Mouse (Mus musculus): ENCODE results near the gene D17H6S53E. TPM values are rescaled to one million over a fixed set of nuclear protein-coding genes. Genes with fewer than 3 reads are reported as not detected.

D17H6S53E gene
- polyA plus RNA-seq, 1 experiment from 2014 or later: 10.4 TPM

DNA sequence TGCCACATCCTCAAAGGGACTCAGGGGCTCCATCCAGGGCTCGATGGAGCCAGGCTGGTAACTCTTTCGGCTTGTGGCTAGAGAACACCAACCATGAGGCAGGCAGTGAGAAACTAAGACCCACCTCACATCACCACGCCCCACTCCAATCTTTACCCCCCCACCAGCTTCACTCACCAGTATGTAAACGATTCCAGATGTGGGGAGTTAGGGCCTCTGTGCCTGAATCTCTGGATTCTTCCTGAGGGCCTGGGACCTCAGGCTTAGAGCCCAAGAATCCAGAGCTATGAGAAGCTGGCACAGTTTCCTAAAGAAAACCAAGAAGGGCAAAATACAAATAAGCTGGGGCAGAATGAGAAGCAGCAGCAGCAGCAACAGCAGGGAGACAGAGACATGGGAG, 27.8 kb downstream of the D17H6S53E start:
- Histone ChIP-seq H3K4me1 (replicated peaks; ENCODE audit: control insufficient read depth, insufficient read depth, low read length) (no peaks in the 10 kb centered on the region), H3K27me3 (ENCODE audit: control insufficient read depth, insufficient read depth, low read depth, low read length) (no peaks in the 10 kb centered on the region), H3K36me3 (ENCODE audit: control insufficient read depth, insufficient read depth, low read length) (peaks cover 94% of the 10 kb centered on the region), H3K4me2 (ENCODE audit: low read depth, low read length) (no peak overlapping the region), H3K4me3 (ENCODE audit: low read length) (no peak overlapping the region), H3K27ac (ENCODE audit: low read length) (no peak overlapping the region), H3K9me3 (ENCODE audit: control insufficient read depth, low read length) (no peaks in the 10 kb centered on the region), H3K9ac (ENCODE audit: low read length) (no peak overlapping the region)
- 86% methylated on average over 4 of the region's 4 CpGs for WGBS
- no peak for ATAC-seq (ENCODE audit: low read depth)

DNA sequence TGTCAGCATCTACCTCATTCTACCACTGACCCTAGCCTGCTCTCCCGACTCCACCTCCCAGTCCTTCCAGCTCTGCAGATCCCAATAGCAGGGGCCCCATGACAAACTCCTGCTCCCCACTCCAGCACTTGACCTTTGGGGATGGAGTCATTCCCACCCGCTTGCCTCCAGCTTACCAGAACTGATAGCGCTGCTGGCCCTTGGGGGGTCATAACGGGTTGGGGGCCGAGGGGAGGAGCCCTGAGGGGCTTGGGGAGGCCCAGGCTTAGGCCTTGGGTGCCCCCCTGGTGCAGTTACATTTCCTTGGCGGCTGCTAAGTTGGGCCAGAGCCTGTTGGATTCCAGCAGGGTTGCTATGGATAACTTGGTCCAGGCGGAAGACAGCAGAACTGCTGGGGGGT, 28.4 kb downstream of the D17H6S53E start:
- no peak overlapping the region for H3K4me3 ChIP-seq (ENCODE audit: low read length)
- H3K36me3 ChIP-seq (ENCODE audit: control insufficient read depth, insufficient read depth, low read length): peaks cover 95% of the 10 kb centered on the region
- no peaks in the 10 kb centered on the region for H3K9me3 ChIP-seq (ENCODE audit: control insufficient read depth, low read length)
- H3K4me2 ChIP-seq (ENCODE audit: low read depth, low read length): no peak overlapping the region
- no peak overlapping the region for H3K27ac ChIP-seq (ENCODE audit: low read length)
- no peak for ATAC-seq (ENCODE audit: low read depth)
- no peak overlapping the region for H3K9ac ChIP-seq (ENCODE audit: low read length)
- H3K4me1 ChIP-seq (replicated peaks; ENCODE audit: control insufficient read depth, insufficient read depth, low read length): no peaks in the 10 kb centered on the region
- no peaks in the 10 kb centered on the region for H3K27me3 ChIP-seq (ENCODE audit: control insufficient read depth, insufficient read depth, low read depth, low read length)
- 79% methylated on average over 7 of the region's 7 CpGs for WGBS

DNA sequence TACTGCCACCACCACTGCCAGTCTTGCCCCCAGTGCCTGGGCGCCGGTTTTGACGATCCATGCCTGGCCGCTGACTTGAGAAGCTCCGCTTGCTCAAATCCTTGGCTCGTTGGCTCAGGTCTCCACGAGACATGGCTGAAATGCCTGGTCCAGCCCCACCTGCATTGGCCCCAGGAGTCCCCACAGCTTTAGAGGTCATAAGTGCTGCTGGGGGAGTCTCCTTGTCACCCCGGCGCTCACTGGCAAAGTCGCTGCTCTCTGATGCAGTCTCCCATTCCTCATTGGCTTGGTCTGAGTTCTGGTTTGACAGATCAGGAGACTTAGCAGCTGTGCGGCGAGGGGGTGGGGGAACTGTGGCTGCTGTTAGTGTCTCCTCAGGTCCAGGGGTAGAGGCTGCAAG, 29.3 kb downstream of the D17H6S53E start:
- Histone ChIP-seq H3K27ac (ENCODE audit: low read length) (no peak overlapping the region), H3K4me2 (ENCODE audit: low read depth, low read length) (no peak overlapping the region), H3K4me3 (ENCODE audit: low read length) (no peak overlapping the region), H3K27me3 (ENCODE audit: control insufficient read depth, insufficient read depth, low read depth, low read length) (no peaks in the 10 kb centered on the region), H3K9me3 (ENCODE audit: control insufficient read depth, low read length) (no peaks in the 10 kb centered on the region), H3K36me3 (ENCODE audit: control insufficient read depth, insufficient read depth, low read length) (peaks cover 95% of the 10 kb centered on the region), H3K9ac (ENCODE audit: low read length) (no peak overlapping the region), H3K4me1 (replicated peaks; ENCODE audit: control insufficient read depth, insufficient read depth, low read length) (no peaks in the 10 kb centered on the region)
- ATAC-seq (ENCODE audit: low read depth): no peak
- WGBS: 89% methylated on average over 12 of the region's 12 CpGs

DNA sequence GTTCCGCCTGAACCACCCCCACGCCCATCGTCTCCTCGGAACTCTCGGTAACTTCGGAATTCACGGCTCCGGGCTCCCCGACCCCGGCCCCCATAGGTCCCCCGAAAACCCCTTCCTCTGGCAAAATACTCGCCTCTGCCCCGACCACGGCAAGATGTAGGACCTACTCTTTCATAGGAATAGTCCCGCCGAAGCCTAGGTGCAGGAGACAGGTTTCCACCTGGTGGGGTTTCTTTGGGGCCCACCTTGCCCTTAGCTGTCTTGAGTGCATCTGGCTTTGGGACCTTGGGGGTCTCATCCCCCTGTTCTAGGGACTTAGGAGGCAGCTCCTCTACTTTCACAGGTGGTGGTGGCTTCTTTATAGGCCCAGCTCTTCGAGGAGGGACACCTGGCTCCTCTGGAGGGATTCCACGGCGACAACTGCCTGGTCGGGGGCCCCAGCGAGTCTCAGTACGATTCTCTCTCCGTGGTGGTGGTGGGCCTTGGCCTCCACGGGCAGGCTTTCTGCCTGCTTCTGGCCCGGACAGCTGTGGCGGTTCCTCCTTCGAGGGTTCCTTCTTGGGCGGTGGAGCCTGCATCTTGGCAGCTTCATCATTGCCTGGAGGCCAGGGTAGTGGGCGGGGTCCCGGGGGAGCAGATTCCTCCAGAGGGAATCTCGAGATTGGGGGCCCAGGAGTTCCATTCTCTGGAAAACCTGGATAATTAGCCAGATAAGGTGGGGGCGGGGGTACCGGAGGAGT, 30.5 kb downstream of the D17H6S53E start:
- no peaks in the 10 kb centered on the region for H3K4me1 ChIP-seq (replicated peaks; ENCODE audit: control insufficient read depth, insufficient read depth, low read length)
- H3K4me3 ChIP-seq (ENCODE audit: low read length): no peak overlapping the region
- WGBS: 89% methylated on average over 33 of the region's 33 CpGs
- no peak overlapping the region for H3K9ac ChIP-seq (ENCODE audit: low read length)
- H3K9me3 ChIP-seq (ENCODE audit: control insufficient read depth, low read length): no peaks in the 10 kb centered on the region
- H3K36me3 ChIP-seq (ENCODE audit: control insufficient read depth, insufficient read depth, low read length): peaks cover 97% of the 10 kb centered on the region
- no peak for ATAC-seq (ENCODE audit: low read depth)
- H3K27me3 ChIP-seq (ENCODE audit: control insufficient read depth, insufficient read depth, low read depth, low read length): no peaks in the 10 kb centered on the region
- no peak overlapping the region for H3K4me2 ChIP-seq (ENCODE audit: low read depth, low read length)
- H3K27ac ChIP-seq (ENCODE audit: low read length): no peak overlapping the region

DNA sequence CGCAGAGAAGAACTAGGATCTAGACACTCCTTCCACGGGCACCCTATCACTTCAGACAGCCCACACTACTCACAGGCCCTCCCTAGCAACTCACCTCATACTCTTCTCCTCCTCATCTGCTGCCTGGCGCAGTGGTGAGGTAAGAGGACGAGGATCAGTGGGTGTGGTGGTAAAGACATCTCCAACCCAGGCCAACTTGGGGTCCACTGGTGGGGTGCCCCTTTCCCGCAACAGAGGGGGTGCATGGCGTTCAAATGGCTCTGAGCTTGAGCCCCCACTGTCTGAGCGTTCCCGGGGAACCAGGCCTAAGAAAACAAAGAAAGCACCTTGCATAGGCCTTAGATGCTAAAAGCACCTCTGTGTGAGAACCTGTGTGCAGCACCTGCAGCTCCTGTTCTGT, 31.1 kb downstream of the D17H6S53E start:
- WGBS: 88% methylated on average over 8 of the region's 8 CpGs
- ATAC-seq (ENCODE audit: low read depth): no peak
- peaks cover 95% of the 10 kb centered on the region for H3K36me3 ChIP-seq (ENCODE audit: control insufficient read depth, insufficient read depth, low read length)
- no peaks in the 10 kb centered on the region for H3K9me3 ChIP-seq (ENCODE audit: control insufficient read depth, low read length)
- no peak overlapping the region for H3K9ac ChIP-seq (ENCODE audit: low read length)
- no peak overlapping the region for H3K4me3 ChIP-seq (ENCODE audit: low read length)
- no peak overlapping the region for H3K27ac ChIP-seq (ENCODE audit: low read length)
- no peaks in the 10 kb centered on the region for H3K27me3 ChIP-seq (ENCODE audit: control insufficient read depth, insufficient read depth, low read depth, low read length)
- peaks cover 3% of the 10 kb centered on the region for H3K4me1 ChIP-seq (replicated peaks; ENCODE audit: control insufficient read depth, insufficient read depth, low read length)
- no peak overlapping the region for H3K4me2 ChIP-seq (ENCODE audit: low read depth, low read length)

DNA sequence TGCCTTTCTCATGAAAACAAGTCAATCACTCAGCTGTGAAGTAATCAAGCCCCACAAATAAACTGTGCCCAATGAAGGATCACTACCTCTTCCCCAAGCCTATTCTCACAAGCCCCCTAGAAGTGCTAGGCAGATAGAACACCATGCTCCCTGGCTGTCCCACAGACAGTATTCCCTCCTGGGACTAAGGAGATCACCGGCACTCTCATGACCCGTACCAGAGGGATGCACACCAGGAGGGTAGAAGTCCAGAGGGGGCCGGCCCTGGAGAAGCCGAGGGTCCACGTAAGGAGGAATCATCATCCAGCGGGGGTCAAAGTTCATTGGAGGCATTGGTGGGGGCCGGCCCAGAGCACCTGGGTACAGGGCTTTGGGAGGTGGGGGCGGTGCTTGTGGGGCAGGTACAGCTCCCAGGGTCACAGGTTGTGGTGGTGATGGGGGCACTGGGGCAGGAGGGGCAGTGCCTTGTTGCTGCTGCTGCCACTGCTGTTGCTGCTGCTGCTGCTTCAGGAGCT, 31.5 kb downstream of the D17H6S53E start:
- no peak for ATAC-seq (ENCODE audit: low read depth)
- Histone ChIP-seq H3K4me3 (ENCODE audit: low read length) (no peak overlapping the region), H3K27me3 (ENCODE audit: control insufficient read depth, insufficient read depth, low read depth, low read length) (no peaks in the 10 kb centered on the region), H3K4me1 (replicated peaks; ENCODE audit: control insufficient read depth, insufficient read depth, low read length) (peaks cover 7% of the 10 kb centered on the region), H3K36me3 (ENCODE audit: control insufficient read depth, insufficient read depth, low read length) (peaks cover 90% of the 10 kb centered on the region), H3K4me2 (ENCODE audit: low read depth, low read length) (no peak overlapping the region), H3K9ac (ENCODE audit: low read length) (no peak overlapping the region), H3K9me3 (ENCODE audit: control insufficient read depth, low read length) (no peaks in the 10 kb centered on the region), H3K27ac (ENCODE audit: low read length) (no peak overlapping the region)
- whole genome bisulfite sequencing: 86% methylated on average over 8 of the region's 8 CpGs

DNA sequence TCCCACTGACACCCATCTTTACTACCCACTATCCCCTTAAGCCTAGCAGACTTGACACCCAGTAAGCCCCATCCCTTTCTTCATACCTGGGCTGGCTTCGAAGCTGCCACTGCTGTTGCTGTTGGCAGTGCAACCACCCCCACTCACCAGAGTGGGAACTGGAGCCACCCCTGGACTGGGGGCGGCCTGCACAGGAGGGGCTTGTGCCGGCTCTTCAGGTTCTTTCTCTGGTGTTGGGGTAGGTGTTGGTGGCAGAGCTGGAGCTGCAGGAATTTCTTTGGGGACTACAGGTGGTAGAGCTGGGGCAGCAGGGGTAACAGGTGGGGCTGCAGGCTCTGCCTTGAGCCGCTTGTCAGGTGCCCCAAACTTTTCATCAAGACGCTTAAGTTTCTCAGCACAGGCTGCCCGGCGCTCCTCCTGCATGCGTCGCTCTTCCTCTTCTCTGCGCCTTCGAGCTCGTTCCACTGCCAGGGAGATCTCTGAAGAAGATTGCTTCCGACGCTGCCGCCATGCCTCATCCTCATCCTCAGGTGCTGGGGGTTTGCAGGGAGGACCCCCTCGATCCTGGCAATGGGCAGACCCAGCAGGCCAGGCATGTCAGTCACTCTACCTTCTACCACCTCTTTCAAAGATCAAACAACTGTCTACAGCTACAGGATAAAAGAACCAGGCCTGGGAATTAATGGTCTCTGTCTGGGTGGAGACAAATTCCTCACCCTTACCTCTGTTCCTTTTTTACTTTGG, 32.8 kb downstream of the D17H6S53E start:
- Histone ChIP-seq H3K9me3 (ENCODE audit: control insufficient read depth, low read length) (no peaks in the 10 kb centered on the region), H3K9ac (ENCODE audit: low read length) (no peak overlapping the region), H3K4me3 (ENCODE audit: low read length) (no peak overlapping the region), H3K27me3 (ENCODE audit: control insufficient read depth, insufficient read depth, low read depth, low read length) (no peaks in the 10 kb centered on the region), H3K27ac (ENCODE audit: low read length) (no peak overlapping the region), H3K4me2 (ENCODE audit: low read depth, low read length) (no peak overlapping the region), H3K36me3 (ENCODE audit: control insufficient read depth, insufficient read depth, low read length) (peaks cover 77% of the 10 kb centered on the region), H3K4me1 (replicated peaks; ENCODE audit: control insufficient read depth, insufficient read depth, low read length) (peaks cover 11% of the 10 kb centered on the region)
- ATAC-seq (ENCODE audit: low read depth): no peak
- 90% methylated on average over 16 of the region's 16 CpGs for WGBS

DNA sequence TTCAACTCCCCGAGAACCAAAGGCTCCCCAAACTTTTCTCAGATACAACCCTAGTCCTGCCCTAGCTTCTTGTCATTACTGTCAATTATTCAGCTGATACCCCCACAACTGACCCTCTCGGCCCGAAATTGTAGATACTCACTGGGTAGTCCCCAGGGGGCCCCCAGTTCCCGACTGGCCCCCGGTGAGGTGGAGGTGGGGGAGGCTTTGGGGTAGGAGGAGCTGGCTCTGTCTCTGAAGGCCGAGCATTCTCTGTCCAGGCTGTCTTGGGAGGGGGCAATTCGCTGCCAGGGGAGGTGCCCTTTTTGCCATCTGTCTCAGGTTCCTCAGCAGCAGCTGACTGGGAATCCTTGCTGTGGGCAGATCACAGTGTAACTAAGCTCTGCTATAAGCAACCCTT, 33.5 kb downstream of the D17H6S53E start:
- WGBS: 77% methylated on average over 7 of the region's 7 CpGs
- Histone ChIP-seq H3K27ac (ENCODE audit: low read length) (no peak overlapping the region), H3K9ac (ENCODE audit: low read length) (no peak overlapping the region), H3K9me3 (ENCODE audit: control insufficient read depth, low read length) (no peaks in the 10 kb centered on the region), H3K36me3 (ENCODE audit: control insufficient read depth, insufficient read depth, low read length) (peaks cover 71% of the 10 kb centered on the region), H3K4me1 (replicated peaks; ENCODE audit: control insufficient read depth, insufficient read depth, low read length) (peaks cover 11% of the 10 kb centered on the region), H3K4me3 (ENCODE audit: low read length) (no peak overlapping the region), H3K27me3 (ENCODE audit: control insufficient read depth, insufficient read depth, low read depth, low read length) (no peaks in the 10 kb centered on the region), H3K4me2 (ENCODE audit: low read depth, low read length) (no peak overlapping the region)
- no peak for ATAC-seq (ENCODE audit: low read depth)

DNA sequence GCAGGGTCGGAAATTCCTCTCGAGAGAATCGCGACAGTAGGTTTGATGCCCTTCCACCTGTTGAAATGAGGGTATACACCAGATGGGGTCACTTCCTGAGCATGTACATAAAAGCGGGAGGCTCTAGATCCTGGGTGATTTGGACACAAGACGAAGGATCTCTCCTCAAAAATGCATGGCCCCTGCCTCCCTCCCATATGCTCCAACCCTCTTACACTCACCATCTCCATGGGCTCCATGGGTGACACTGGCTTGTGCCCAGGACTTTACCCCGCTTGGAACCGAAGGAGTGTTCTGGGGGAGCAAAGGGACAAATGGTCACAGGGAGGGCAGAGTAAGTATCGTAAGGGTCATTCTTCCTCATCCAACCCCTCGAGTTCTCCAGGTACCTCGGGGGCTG, 35.2 kb downstream of the D17H6S53E start:
- Histone ChIP-seq H3K27me3 (ENCODE audit: control insufficient read depth, insufficient read depth, low read depth, low read length) (no peaks in the 10 kb centered on the region), H3K4me2 (ENCODE audit: low read depth, low read length) (no peak overlapping the region), H3K4me1 (replicated peaks; ENCODE audit: control insufficient read depth, insufficient read depth, low read length) (peaks cover 19% of the 10 kb centered on the region), H3K27ac (ENCODE audit: low read length) (no peak overlapping the region), H3K4me3 (ENCODE audit: low read length) (no peak overlapping the region), H3K9me3 (ENCODE audit: control insufficient read depth, low read length) (no peaks in the 10 kb centered on the region), H3K36me3 (ENCODE audit: control insufficient read depth, insufficient read depth, low read length) (peaks cover 53% of the 10 kb centered on the region), H3K9ac (ENCODE audit: low read length) (no peak overlapping the region)
- ATAC-seq (ENCODE audit: low read depth): no peak
- 78% methylated on average over 11 of the region's 11 CpGs for WGBS
